Mouse (Mus musculus): ENCODE data around the gene Il22ra2. TPM values are rescaled to one million over a fixed set of nuclear protein-coding genes. Genes with fewer than 3 reads are reported as not detected.
A peak's percentile ranks its signal among the peaks of the same experiment; 100 is the strongest.
"Not testable (repeated sequence)": the region's sequence is repeated elsewhere in the genome, so short reads cannot be mapped to it uniquely, and the experiment has no call there.

Il22ra2 gene
- polyA plus RNA-seq, 1 experiment, result not detected

DNA sequence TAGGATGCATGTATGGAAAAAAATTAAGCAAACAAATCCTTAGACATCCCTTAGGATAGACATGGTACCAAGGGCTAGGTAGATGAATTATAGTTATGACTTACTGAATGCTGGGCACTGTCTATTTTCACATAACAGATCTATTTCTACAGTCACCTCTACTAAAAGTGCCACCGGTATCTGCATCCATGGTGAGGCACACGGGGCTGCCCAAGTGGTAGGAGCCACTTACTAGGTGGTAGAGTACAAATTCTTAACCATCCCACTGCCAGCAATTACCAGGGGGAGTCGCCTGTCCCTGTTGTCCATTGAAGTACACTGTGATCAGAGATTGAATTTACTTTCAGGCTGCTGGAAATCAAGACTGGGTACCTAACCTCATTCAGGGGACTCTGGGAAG, 28.5 kb upstream of the Il22ra2 start:
- peak overlapping the region; percentile 40 for H3K4me3 ChIP-seq (replicated peaks; ENCODE audit: control insufficient read depth, low read depth, low read length)
- 33% methylated on average over 3 of the region's 3 CpGs for WGBS
- H3K27ac ChIP-seq (ENCODE audit: control insufficient read depth, insufficient read depth, low read depth, low read length, poor library complexity), result no peak overlapping the region
- peaks cover 4% of the 10 kb centered on the region; the same call in 1 of the 2 replicates for H3K4me1 ChIP-seq (ENCODE audit: control insufficient read depth, insufficient read depth, low read length)
- no peak for TF ChIP-seq POLR2A (IDR thresholded peaks at IDR 0.05; ENCODE audit: borderline replicate concordance, control insufficient read depth, low read depth, low read length)
- TF ChIP-seq CTCF (IDR thresholded peaks at IDR 0.05; ENCODE audit: control insufficient read depth, insufficient read depth, low read length), result no peak

DNA sequence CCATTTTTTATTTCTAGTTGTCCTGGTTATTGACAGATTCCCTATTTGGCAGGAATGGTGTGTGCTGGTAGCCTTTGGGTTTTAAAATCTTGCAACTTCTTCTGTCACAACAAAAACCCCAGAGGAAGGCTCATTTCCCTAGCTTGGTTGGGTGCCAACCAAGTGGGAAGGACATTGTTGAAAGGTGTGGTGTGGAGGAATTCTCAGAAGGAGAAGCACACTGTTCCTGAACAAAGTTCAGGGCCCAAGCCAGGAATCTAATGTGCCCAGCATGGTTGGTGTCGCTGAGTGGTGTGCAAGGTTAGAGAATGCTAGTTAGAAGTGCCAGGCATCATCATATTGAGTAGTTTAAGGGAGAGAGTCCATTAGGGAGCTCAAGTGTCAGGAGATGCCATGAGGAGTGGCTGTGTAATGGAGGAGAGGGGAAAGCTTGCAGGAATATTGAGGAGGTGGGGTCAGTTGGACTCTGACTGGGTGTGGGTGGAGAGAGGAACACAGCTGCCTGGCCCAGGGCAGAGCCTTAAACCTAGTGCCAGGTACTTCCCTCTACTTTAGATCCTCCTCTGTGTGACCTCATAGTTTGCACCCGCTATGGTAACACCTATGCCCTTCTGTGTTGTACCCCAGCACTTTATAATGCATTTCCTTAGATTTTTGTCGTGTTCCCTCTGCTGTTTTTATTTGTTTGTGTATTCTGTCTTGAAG, 27.4 kb upstream of the Il22ra2 start:
- no peak for TF ChIP-seq CTCF (IDR thresholded peaks at IDR 0.05; ENCODE audit: control insufficient read depth, insufficient read depth, low read length)
- peak overlapping the region; percentile 13 for H3K4me3 ChIP-seq (replicated peaks; ENCODE audit: control insufficient read depth, low read depth, low read length)
- H3K4me1 ChIP-seq (ENCODE audit: control insufficient read depth, insufficient read depth, low read length), result peaks cover 6% of the 10 kb centered on the region; the same call in 1 of the 2 replicates
- WGBS, result 21% methylated on average over 3 of the region's 3 CpGs
- peak overlapping the region; percentile 36; the same call in 1 of the 2 replicates for H3K27ac ChIP-seq (ENCODE audit: control insufficient read depth, insufficient read depth, low read depth, low read length, poor library complexity)

GRCm38 (mm10) chr10:19596866-19597265, 24.9 kb upstream of the Il22ra2 start:
- TF ChIP-seq CTCF (IDR thresholded peaks at IDR 0.05; ENCODE audit: control insufficient read depth, insufficient read depth, low read length) (no peak), POLR2A (IDR thresholded peaks at IDR 0.05; ENCODE audit: borderline replicate concordance, control insufficient read depth, low read depth, low read length) (no peak)
- Histone ChIP-seq H3K4me3 (replicated peaks; ENCODE audit: control insufficient read depth, low read depth, low read length) (no peak overlapping the region), H3K4me1 (ENCODE audit: control insufficient read depth, insufficient read depth, low read length) (peaks cover 4% of the 10 kb centered on the region; the same call in 1 of the 2 replicates), H3K27ac (ENCODE audit: control insufficient read depth, insufficient read depth, low read depth, low read length, poor library complexity) (no peak overlapping the region; the same call in 1 of the 2 replicates)
- WGBS, result 27% methylated on average over 4 of the region's 4 CpGs

- TF ChIP-seq POLR2A (IDR thresholded peaks at IDR 0.05; ENCODE audit: borderline replicate concordance, control insufficient read depth, low read depth, low read length) (no peak), CTCF (IDR thresholded peaks at IDR 0.05; ENCODE audit: control insufficient read depth, insufficient read depth, low read length) (no peak)
- Histone ChIP-seq H3K27ac (ENCODE audit: control insufficient read depth, insufficient read depth, low read depth, low read length, poor library complexity) (no peak overlapping the region), H3K4me3 (replicated peaks; ENCODE audit: control insufficient read depth, low read depth, low read length) (no peak overlapping the region), H3K4me1 (ENCODE audit: control insufficient read depth, insufficient read depth, low read length) (peaks cover 4% of the 10 kb centered on the region; the same call in 1 of the 2 replicates)
- WGBS, result 46% methylated on average over 11 of the region's 11 CpGs
Observed at GRCm38 (mm10) chr10:19598091-19598490, 23.7 kb upstream of the Il22ra2 start.

DNA sequence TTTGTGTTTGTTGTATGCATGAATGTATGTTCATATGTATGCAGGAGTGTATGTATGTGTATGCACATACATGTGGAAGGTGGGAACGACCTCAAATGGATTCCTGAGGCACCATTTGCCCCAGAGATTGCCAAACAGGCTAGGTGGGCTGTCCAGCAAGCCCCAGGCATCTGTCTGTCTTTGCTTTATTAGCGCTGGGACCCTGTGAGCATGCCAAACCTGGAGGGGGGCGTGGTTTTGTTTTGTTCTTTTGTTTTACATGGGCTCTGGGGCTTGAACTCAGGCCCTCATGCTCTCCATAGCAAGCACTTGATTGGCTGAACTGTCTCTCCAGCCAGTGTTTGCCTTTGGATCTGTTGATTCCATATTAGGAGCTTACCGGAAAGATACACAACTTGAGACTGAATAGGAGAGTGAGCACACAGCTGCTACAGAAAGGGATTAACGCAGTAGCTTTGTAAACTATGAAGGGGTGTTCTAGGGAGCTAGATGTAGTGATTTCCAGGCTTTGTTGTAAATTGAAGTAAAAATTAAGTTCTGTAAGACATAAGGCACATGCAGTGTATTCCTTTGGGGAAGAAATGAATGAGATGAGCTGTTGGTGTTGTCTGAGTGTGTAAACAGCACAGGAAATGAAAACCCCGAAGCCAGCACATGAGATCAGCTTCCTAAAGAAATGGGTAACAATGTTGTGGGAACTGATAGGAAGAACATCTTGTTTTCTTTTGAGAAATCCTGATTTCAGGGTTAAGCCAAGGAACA, 22.3 kb upstream of the Il22ra2 start:
- Histone ChIP-seq H3K27ac (ENCODE audit: control insufficient read depth, insufficient read depth, low read depth, low read length, poor library complexity) (no peak overlapping the region), H3K4me3 (replicated peaks; ENCODE audit: control insufficient read depth, low read depth, low read length) (no peak overlapping the region), H3K4me1 (ENCODE audit: control insufficient read depth, insufficient read depth, low read length) (peaks cover 4% of the 10 kb centered on the region; the same call in 1 of the 2 replicates)
- 70% methylated on average over 6 of the region's 6 CpGs for WGBS
- TF ChIP-seq POLR2A (IDR thresholded peaks at IDR 0.05; ENCODE audit: borderline replicate concordance, control insufficient read depth, low read depth, low read length) (no peak), CTCF (IDR thresholded peaks at IDR 0.05; ENCODE audit: control insufficient read depth, insufficient read depth, low read length) (no peak)

- WGBS, result 83% methylated on average over 3 of the region's 3 CpGs
- TF ChIP-seq POLR2A (IDR thresholded peaks at IDR 0.05; ENCODE audit: borderline replicate concordance, control insufficient read depth, low read depth, low read length) (no peak), CTCF (IDR thresholded peaks at IDR 0.05; ENCODE audit: control insufficient read depth, insufficient read depth, low read length) (no peak)
- Histone ChIP-seq H3K4me3 (replicated peaks; ENCODE audit: control insufficient read depth, low read depth, low read length) (no peak overlapping the region), H3K27ac (ENCODE audit: control insufficient read depth, insufficient read depth, low read depth, low read length, poor library complexity) (no peak overlapping the region), H3K4me1 (ENCODE audit: control insufficient read depth, insufficient read depth, low read length) (peaks cover 4% of the 10 kb centered on the region; the same call in 1 of the 2 replicates)
Observed at GRCm38 (mm10) chr10:19600093-19600420, 21.7 kb upstream of the Il22ra2 start.

DNA sequence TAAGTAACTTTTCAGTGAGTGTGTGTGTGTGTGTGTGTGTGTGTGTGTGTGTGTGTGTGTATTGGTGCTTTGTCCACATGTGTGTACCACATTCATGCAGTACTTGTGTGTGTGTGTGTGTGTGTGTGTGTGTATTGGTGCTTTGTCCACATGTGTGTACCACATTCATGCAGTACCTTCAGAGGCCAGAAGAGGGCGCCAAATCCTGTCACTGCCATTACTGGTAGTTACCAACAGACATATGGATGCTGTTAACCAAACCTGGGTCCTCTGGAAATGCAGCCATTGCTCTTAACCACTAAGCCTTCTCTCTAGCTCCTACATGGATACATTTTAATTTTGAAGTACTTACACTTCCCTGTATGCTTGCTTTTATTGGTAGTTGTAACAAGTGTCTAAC, 20.3 kb upstream of the Il22ra2 start:
- not testable (repeated sequence) for H3K4me3 ChIP-seq (replicated peaks; ENCODE audit: control insufficient read depth, low read depth, low read length); H3K4me1 ChIP-seq (ENCODE audit: control insufficient read depth, insufficient read depth, low read length); H3K27ac ChIP-seq (ENCODE audit: control insufficient read depth, insufficient read depth, low read depth, low read length, poor library complexity)
- WGBS, result 57% methylated on average over 1 of the region's 1 CpGs
- peak; percentile 43 for TF ChIP-seq CTCF (IDR thresholded peaks at IDR 0.05; ENCODE audit: control insufficient read depth, insufficient read depth, low read length)

DNA sequence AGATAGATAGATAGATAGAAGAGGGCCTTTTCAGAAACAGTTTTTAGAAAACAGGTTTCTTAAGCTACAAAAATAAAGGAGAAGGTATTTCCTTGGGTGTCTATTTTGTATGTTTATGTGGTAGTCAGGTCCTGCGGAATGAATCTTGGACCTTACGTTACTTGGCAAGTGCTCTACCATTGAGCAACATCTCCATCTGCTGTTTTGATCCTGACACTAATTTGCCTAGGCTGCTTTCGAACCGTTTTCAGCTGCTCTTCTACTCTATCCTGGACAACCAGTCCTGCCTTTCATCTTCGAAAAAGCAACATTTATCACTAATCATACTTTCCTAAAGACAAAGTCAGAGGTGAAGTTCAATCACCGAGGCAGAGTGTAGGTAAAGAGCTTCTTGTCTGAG, 18.6 kb upstream of the Il22ra2 start:
- H3K27ac ChIP-seq (ENCODE audit: control insufficient read depth, insufficient read depth, low read depth, low read length, poor library complexity), result no peak overlapping the region
- WGBS, result 76% methylated on average over 6 of the region's 6 CpGs
- TF ChIP-seq POLR2A (IDR thresholded peaks at IDR 0.05; ENCODE audit: borderline replicate concordance, control insufficient read depth, low read depth, low read length) (no peak), CTCF (IDR thresholded peaks at IDR 0.05; ENCODE audit: control insufficient read depth, insufficient read depth, low read length) (no peak)

More for the DNA sequence above, 18.6 kb upstream of the Il22ra2 start:
- peaks cover 1% of the 10 kb centered on the region; the same call in 1 of the 2 replicates for H3K4me1 ChIP-seq (ENCODE audit: control insufficient read depth, insufficient read depth, low read length)
- no peak overlapping the region for H3K4me3 ChIP-seq (replicated peaks; ENCODE audit: control insufficient read depth, low read depth, low read length)
